Mouse (Mus musculus) lung, postnatal 0 days (tissue): ENCODE data around the gene Fam114a2.

Experiments
- CTCF ChIP-seq: IDR thresholded peaks from 2 replicates; pipeline ENCODE4 v1.5.1; 2016; ENCODE audit warnings: antibody characterized with exemption, mild to moderate bottlenecking
- EP300 ChIP-seq: IDR thresholded peaks from 2 replicates; pipeline ENCODE4 v1.6.1; 2016; ENCODE audit warnings: antibody characterized with exemption, mild to moderate bottlenecking, control low read depth

- TF ChIP-seq EP300 (no peak), CTCF (no peak)
Observed at GRCm38 (mm10) chr11:57551016-57551415, 32.6 kb upstream of the Fam114a2 start.
